Mouse (Mus musculus) fat pad, adult 2 months (tissue): ENCODE measurements around the gene Mgat4b.

ENCODE experiments used
- DNase-seq: peaks from one replicate; pipeline ENCODE4 v3.0.0-alpha.2; 2011; ENCODE audit warnings: low read depth, low spot score; ENCODE audit errors: extremely low read depth

Mgat4b gene

GRCm38 (mm10) chr11:50245269-50245668 lies 34.6 kb downstream of the Mgat4b start:
- DNase-seq, result no peak

GRCm38 (mm10) chr11:50248473-50249171 lies 37.9 kb downstream of the Mgat4b start:
- no peak for DNase-seq

GRCm38 (mm10) chr11:50252166-50252565 lies 41.5 kb downstream of the Mgat4b start:
- DNase-seq, result no peak

- DNase-seq, result no peak
These were observed 42.1 kb downstream of the Mgat4b start for GRCm38 (mm10) chr11:50252684-50253265.

- no peak for DNase-seq
These were observed 42.7 kb downstream of the Mgat4b start for GRCm38 (mm10) chr11:50253393-50253792.

GRCm38 (mm10) chr11:50254010-50254580 lies 43.4 kb downstream of the Mgat4b start:
- no peak for DNase-seq

- DNase-seq, result no peak
These were observed 45.9 kb downstream of the Mgat4b start for GRCm38 (mm10) chr11:50256615-50257014.

GRCm38 (mm10) chr11:50258310-50258709 lies 47.6 kb downstream of the Mgat4b start:
- no peak for DNase-seq

- DNase-seq, result no peak
These were observed 51.3 kb downstream of the Mgat4b start for GRCm38 (mm10) chr11:50262020-50262419.

GRCm38 (mm10) chr11:50263198-50263597 lies 52.5 kb downstream of the Mgat4b start:
- no peak for DNase-seq

- no peak for DNase-seq
These were observed 55.2 kb downstream of the Mgat4b start for GRCm38 (mm10) chr11:50265931-50266330.

GRCm38 (mm10) chr11:50266997-50267396 lies 56.3 kb downstream of the Mgat4b start:
- no peak for DNase-seq

- no peak for DNase-seq
These were observed 58.5 kb downstream of the Mgat4b start for GRCm38 (mm10) chr11:50269163-50269562.

- no peak for DNase-seq
These were observed 59.2 kb downstream of the Mgat4b start for GRCm38 (mm10) chr11:50269885-50270284.

GRCm38 (mm10) chr11:50272819-50273218 lies 62.1 kb downstream of the Mgat4b start:
- DNase-seq, result no peak

GRCm38 (mm10) chr11:50275077-50275476 lies 64.4 kb downstream of the Mgat4b start:
- no peak for DNase-seq

GRCm38 (mm10) chr11:50275568-50276151 lies 65.0 kb downstream of the Mgat4b start:
- DNase-seq, result peak; percentile 45

GRCm38 (mm10) chr11:50277025-50277424 lies 66.3 kb downstream of the Mgat4b start:
- DNase-seq, result no peak

GRCm38 (mm10) chr11:50277706-50278105 lies 67.0 kb downstream of the Mgat4b start:
- no peak for DNase-seq

GRCm38 (mm10) chr11:50279005-50279404 lies 68.3 kb downstream of the Mgat4b start:
- DNase-seq, result peak; percentile 51

GRCm38 (mm10) chr11:50280053-50280452 lies 69.4 kb downstream of the Mgat4b start:
- DNase-seq, result no peak
